Mouse (Mus musculus) liver, embryonic 14.5 days (tissue): Measurements from ENCODE around the gene Nudt21.

Experiments
- CTCF ChIP-seq: IDR thresholded peaks from 2 replicates; pipeline ENCODE4 v1.5.1; 2016; ENCODE audit warnings: antibody characterized with exemption, low read depth, control low read depth
- EP300 ChIP-seq: IDR thresholded peaks from 2 replicates; pipeline ENCODE4 v1.6.1; 2016; ENCODE audit warnings: antibody characterized with exemption, low read depth

- no peak for TF ChIP-seq CTCF
- no peak for TF ChIP-seq EP300
Observed at GRCm38 (mm10) chr8:94035200-94035599, 1.6 kb downstream of the Nudt21 start.
